Mouse (Mus musculus): ENCODE results near the gene Zfp239. TPM values are rescaled to one million over a fixed set of nuclear protein-coding genes. Genes with fewer than 3 reads are reported as not detected.

The Zfp239 gene
- total and polyA plus RNA-seq, 3 experiments = 18.6 to 20.4 TPM; not detected in 1

- peaks cover 0 to 24% of the 10 kb centered on the region in 2 experiments; a peak in 2 of 4 replicates for H3K36me3 ChIP-seq (ENCODE audit: control insufficient read depth in 1 of 2, insufficient read depth in 2 of 2, low read length in 2 of 2)
- H3K79me2 ChIP-seq (ENCODE audit: control insufficient read depth, insufficient read depth, low read length, poor library complexity) = peaks cover 11% of the 10 kb centered on the region
- H3K27ac ChIP-seq (ENCODE audit: control insufficient read depth, low read depth, low read length) = peak overlapping the region; percentile 99
- peaks cover 10 to 19% of the 10 kb centered on the region in 2 experiments for H3K4me1 ChIP-seq (ENCODE audit: control insufficient read depth in 1 of 2, insufficient read depth in 2 of 2, low read length in 2 of 2)
- no peaks in the 10 kb centered on the region for H3K9me3 ChIP-seq (replicated peaks; ENCODE audit: insufficient read depth, low read length)
- H3K9ac ChIP-seq (ENCODE audit: control insufficient read depth, low read depth, low read length, poor library complexity, severe bottlenecking) = peak overlapping the region; percentile 96
- DNase-seq (ENCODE audit: low read depth, low spot score) = peak; percentile 78
- peak overlapping the region; percentile 11 to 56; a peak in 3 of 4 replicates for H3K4me3 ChIP-seq (ENCODE audit: control insufficient read depth in 1 of 2, insufficient read depth in 1 of 2, low read depth in 2 of 2, low read length in 2 of 2)
- H3K27me3 ChIP-seq (ENCODE audit: control insufficient read depth in 1 of 2, insufficient read depth in 2 of 2, low read length in 2 of 2) = no peaks in the 10 kb centered on the region
- TF ChIP-seq NRF1 (IDR thresholded peaks at IDR 0.05; ENCODE audit: insufficient read depth, low read depth, low read length, poor library complexity, severe bottlenecking) (no peak), ZKSCAN1 (IDR thresholded peaks at IDR 0.05; ENCODE audit: low read depth, low read length) (no peak), NELFE (IDR thresholded peaks at IDR 0.05; ENCODE audit: low read depth, low read length) (no peak; the same call in 1 of the 2 replicates), ETS1 (IDR thresholded peaks at IDR 0.05; ENCODE audit: low read depth, low read length) (peak; percentile 70; the same call in 1 of the 2 replicates), ZNF384 (IDR thresholded peaks at IDR 0.05; ENCODE audit: low read depth, low read length) (peak; percentile 89), POLR2AphosphoS5 (IDR thresholded peaks at IDR 0.05; ENCODE audit: borderline replicate concordance, low read depth, low read length) (no peak), GATA1 (IDR thresholded peaks at IDR 0.05; ENCODE audit: low read depth, low read length) (no peak), CTCF (IDR thresholded peaks at IDR 0.05 in 2 of 3, conservative IDR thresholded peaks at IDR 0.05 in 1 of 3; ENCODE audit: control insufficient read depth in 1 of 3, insufficient read depth in 1 of 3, low read depth in 2 of 3, low read length in 3 of 3, poor library complexity in 1 of 3, severe bottlenecking in 1 of 3) (no peak), ELF1 (IDR thresholded peaks at IDR 0.05; ENCODE audit: low read depth, low read length) (peak; percentile 82), SMC3 (IDR thresholded peaks at IDR 0.05; ENCODE audit: low read depth, low read length) (no peak), TCF12 (IDR thresholded peaks at IDR 0.05; ENCODE audit: low read depth, low read length) (0 out of 2 replicates have a peak, but pooled peaks have one; percentile 13), JUND (IDR thresholded peaks at IDR 0.05; ENCODE audit: low read depth, low read length) (no peak), RAD21 (IDR thresholded peaks at IDR 0.05; ENCODE audit: low read depth, low read length) (no peak), SIN3A (IDR thresholded peaks at IDR 0.05; ENCODE audit: low read length) (peak; percentile 83), POLR2AphosphoS2 (IDR thresholded peaks at IDR 0.05; ENCODE audit: low read length) (no peak), MEF2A (IDR thresholded peaks at IDR 0.05; ENCODE audit: extremely low read depth, insufficient replicate concordance, low read depth, low read length, poor library complexity, severe bottlenecking) (no peak), USF2 (IDR thresholded peaks at IDR 0.05; ENCODE audit: borderline replicate concordance in 1 of 2, insufficient read depth in 1 of 2, low read depth in 1 of 2, low read length in 2 of 2) (no peak), ZMIZ1 (IDR thresholded peaks at IDR 0.05; ENCODE audit: low read depth, low read length) (0 out of 2 replicates have a peak, but pooled peaks have one; percentile 18), POLR2A (IDR thresholded peaks at IDR 0.05; ENCODE audit: control insufficient read depth in 1 of 2, insufficient read depth in 1 of 2, low read depth in 1 of 2, low read length in 2 of 2, poor library complexity in 1 of 2) (0 out of 4 replicates have a peak, but pooled peaks of 1 of the 2 experiments have one; percentile 30), KAT2A (conservative IDR thresholded peaks at IDR 0.05; ENCODE audit: low read depth, low read length) (no peak), MYC (IDR thresholded peaks at IDR 0.05; ENCODE audit: low read depth, low read length) (0 out of 2 replicates have a peak, but pooled peaks have one; percentile 54), UBTF (IDR thresholded peaks at IDR 0.05; ENCODE audit: borderline replicate concordance, insufficient read depth, low read depth, low read length) (no peak), USF1 (IDR thresholded peaks at IDR 0.05; ENCODE audit: low read depth, low read length) (no peak), RCOR1 (IDR thresholded peaks at IDR 0.05; ENCODE audit: low read depth, low read length) (no peak), CHD2 (IDR thresholded peaks at IDR 0.05; ENCODE audit: low read length) (peak; percentile 32; the same call in 1 of the 2 replicates), HCFC1 (IDR thresholded peaks at IDR 0.05; ENCODE audit: low read depth, low read length) (peak; percentile 67; the same call in 1 of the 2 replicates), MYB (IDR thresholded peaks at IDR 0.05; ENCODE audit: low read depth, low read length) (0 out of 2 replicates have a peak, but pooled peaks have one; percentile 7), MAZ (IDR thresholded peaks at IDR 0.05; ENCODE audit: low read depth, low read length) (no peak), TBP (IDR thresholded peaks at IDR 0.05; ENCODE audit: low read depth, low read length) (0 out of 2 replicates have a peak, but pooled peaks have one; percentile 18), MAX (IDR thresholded peaks at IDR 0.05; ENCODE audit: low read length) (peak; percentile 56; the same call in 1 of the 2 replicates), EP300 (IDR thresholded peaks at IDR 0.05; ENCODE audit: low read depth in 1 of 2, low read length in 2 of 2) (peak; percentile 31 to 48), E2F4 (IDR thresholded peaks at IDR 0.05; ENCODE audit: borderline replicate concordance, low read depth, low read length) (no peak), MAFK (IDR thresholded peaks at IDR 0.05; ENCODE audit: borderline replicate concordance, low read depth, low read length) (no peak), ZC3H11A (IDR thresholded peaks at IDR 0.05; ENCODE audit: low read depth, low read length) (no peak), MXI1 (IDR thresholded peaks at IDR 0.05; ENCODE audit: low read depth, low read length) (0 out of 2 replicates have a peak, but pooled peaks have one; percentile 35), BHLHE40 (IDR thresholded peaks at IDR 0.05; ENCODE audit: borderline replicate concordance, low read depth, low read length) (peak; percentile 19; the same call in 1 of the 2 replicates)
Measured at GRCm38 (mm10) chr6:117881997-117882396, 20.1 kb downstream of the Zfp239 start.
